Mouse (Mus musculus): ENCODE measurements at regions not wholly inside any gene's neighbourhood (a gene's known extent, or its start where the extent isn't known, plus 50 kb on each side); places are given as distances from the start of the nearest gene placed in this dataset. TPM values are rescaled to one million over a fixed set of nuclear protein-coding genes. Genes with fewer than 3 reads are reported as not detected.

DNA sequence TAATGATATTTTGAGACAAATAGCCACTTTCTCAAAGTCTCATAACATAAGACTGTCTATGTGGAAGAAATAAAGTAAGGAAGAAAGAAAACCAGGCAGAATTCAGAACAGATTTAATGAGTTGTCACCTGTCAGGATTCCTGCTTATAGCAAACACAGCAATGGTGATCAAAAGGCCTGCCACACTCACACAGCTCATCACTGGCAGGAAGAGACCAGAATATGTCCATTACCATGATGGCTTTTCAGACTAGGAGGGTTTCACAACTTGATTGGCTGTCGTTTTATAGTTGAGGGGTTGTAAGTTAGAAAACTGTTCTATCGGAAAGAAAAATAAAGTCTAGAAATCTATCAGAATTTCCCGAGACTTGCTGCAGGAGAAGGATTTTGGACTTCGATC lies 819.5 kb downstream of the Hace1 start:
- 84% methylated on average over 4 of the region's 4 CpGs for WGBS
- no peak for DNase-seq (ENCODE audit: low spot score)
- no peak overlapping the region for H3K9ac ChIP-seq (ENCODE audit: low read depth, low read length)

DNA sequence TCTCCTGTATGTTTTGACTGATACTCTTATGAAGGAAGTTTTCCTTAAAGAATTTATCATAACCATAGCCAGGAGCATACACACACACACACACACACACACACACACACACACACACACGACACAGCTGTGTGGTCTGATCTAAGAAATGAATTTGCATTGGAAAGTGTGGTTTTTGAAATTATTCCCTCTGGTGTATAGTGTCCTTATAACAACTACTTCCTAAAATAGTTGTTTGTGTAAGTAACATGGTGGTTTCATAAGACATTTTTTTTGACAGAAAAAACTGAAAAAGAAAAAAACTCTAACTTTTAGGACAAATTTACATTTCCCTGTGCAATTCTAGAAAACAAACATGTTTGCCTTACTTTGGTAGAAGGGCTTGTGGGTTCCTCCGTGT lies 826.3 kb downstream of the Hace1 start:
- no peak overlapping the region for H3K4me3 ChIP-seq (ENCODE audit: low read depth, low read length)
- H3K4me2 ChIP-seq (ENCODE audit: low read depth, low read length): no peak overlapping the region
- 65% methylated on average over 2 of the region's 2 CpGs for WGBS
- no peaks in the 10 kb centered on the region for H3K9me3 ChIP-seq (ENCODE audit: control insufficient read depth, low read length)
- ATAC-seq (ENCODE audit: low read depth) (no peak), DNase-seq (ENCODE audit: low spot score) (no peak)
- no peak overlapping the region for H3K27ac ChIP-seq (replicated peaks; ENCODE audit: low read depth, low read length)
- no peak overlapping the region for H3K9ac ChIP-seq (ENCODE audit: low read depth, low read length)
- no peaks in the 10 kb centered on the region for H3K36me3 ChIP-seq (ENCODE audit: control insufficient read depth, insufficient read depth, low read length)
- no peaks in the 10 kb centered on the region for H3K4me1 ChIP-seq (ENCODE audit: control insufficient read depth, insufficient read depth, low read length)
- no peaks in the 10 kb centered on the region for H3K27me3 ChIP-seq (replicated peaks; ENCODE audit: control insufficient read depth, insufficient read depth, low read length)

More for the DNA sequence above, 819.5 kb downstream of the Hace1 start:
- no peak for ATAC-seq (ENCODE audit: low read depth)
- Histone ChIP-seq H3K36me3 (ENCODE audit: control insufficient read depth, insufficient read depth, low read length) (no peaks in the 10 kb centered on the region), H3K4me1 (ENCODE audit: control insufficient read depth, insufficient read depth, low read length) (no peaks in the 10 kb centered on the region), H3K4me3 (ENCODE audit: low read depth, low read length) (no peak overlapping the region), H3K27ac (replicated peaks; ENCODE audit: low read depth, low read length) (no peak overlapping the region), H3K4me2 (ENCODE audit: low read depth, low read length) (no peak overlapping the region), H3K9me3 (ENCODE audit: control insufficient read depth, low read length) (no peaks in the 10 kb centered on the region), H3K27me3 (replicated peaks; ENCODE audit: control insufficient read depth, insufficient read depth, low read length) (no peaks in the 10 kb centered on the region)

Small RNA genes in the stretch of these regions (microRNA-seq; reads per million reads assigned to microRNA genes)
- gene Gm27410 (ENCODE audit: borderline number of aligned reads): not detected
